Mouse (Mus musculus) CH12.LX (cell line): ENCODE results near the gene Pes1. TPM values are rescaled to one million over a fixed set of nuclear protein-coding genes. Genes with fewer than 3 reads are reported as not detected.

Experiments
- DNase-seq: peaks from one replicate; pipeline ENCODE4 v3.0.0-alpha.2; 2013; ENCODE audit errors: extremely low read depth
- H3K27ac ChIP-seq: 2 replicates; pipeline ENCODE4 v1.5.1; 2012; ENCODE audit warnings: low read depth, mild to moderate bottlenecking, control low read depth, moderate library complexity; ENCODE audit not compliant: insufficient read depth
- H3K27me3 ChIP-seq: replicated peaks from 2 replicates; pipeline ENCODE3; 2012; ENCODE audit warnings: inconsistent platforms
- H3K36me3 ChIP-seq, 2 experiments: replicated peaks in 1 of 2; 2 replicates each; pipeline versions ENCODE3 to v1.6.1; 2012; ENCODE audit warnings: inconsistent platforms in 1 of 2, low read length in 1 of 2, mild to moderate bottlenecking in 1 of 2, mixed read lengths in 1 of 2, moderate library complexity in 1 of 2; ENCODE audit not compliant: control insufficient read depth in 1 of 2, insufficient read depth in 1 of 2
- H3K4me1 ChIP-seq, 2 experiments: 2 replicates each; pipeline ENCODE4 v1.6.1; 2012; ENCODE audit warnings: inconsistent platforms in 1 of 2, moderate library complexity in 1 of 2; ENCODE audit not compliant: insufficient read depth in 2 of 2, control insufficient read depth in 1 of 2
- H3K4me2 ChIP-seq: 2 replicates; pipeline ENCODE4 v1.6.1; 2012; ENCODE audit warnings: low read depth, mild to moderate bottlenecking, control low read depth; ENCODE audit not compliant: poor library complexity, insufficient read depth, severe bottlenecking
- H3K4me3 ChIP-seq, 3 experiments: fragments of 150-350 bp in 1 of 3; sonication (generic) in 1 of 3; replicated peaks in 1 of 3; 2 replicates each; pipeline versions ENCODE3 to v1.5.1; 2011 to 2012; ENCODE audit warnings: low read depth in 2 of 3, low read length in 2 of 3, mild to moderate bottlenecking in 2 of 3, moderate library complexity in 2 of 3, control low read depth in 1 of 3, improper control_type of control experiment in 1 of 3, inconsistent platforms in 1 of 3, mixed read lengths in 1 of 3; ENCODE audit not compliant: poor library complexity in 1 of 3
- H3K79me2 ChIP-seq: replicated peaks from 2 replicates; pipeline ENCODE4 v1.6.1; 2012; ENCODE audit warnings: mild to moderate bottlenecking, moderate library complexity; ENCODE audit not compliant: control insufficient read depth, poor library complexity, insufficient read depth, severe bottlenecking; ENCODE audit errors: extremely low read depth
- H3K9ac ChIP-seq: 2 replicates; pipeline ENCODE4 v1.6.1; 2012; ENCODE audit warnings: low read depth, mild to moderate bottlenecking, control low read depth, moderate library complexity; ENCODE audit not compliant: insufficient read depth
- H3K9me3 ChIP-seq: replicated peaks from 2 replicates; pipeline ENCODE3; 2012; ENCODE audit warnings: low read length, inconsistent platforms, mixed read lengths
- CTCF ChIP-seq, 2 experiments: IDR thresholded peaks in 1 of 2; conservative IDR thresholded peaks in 1 of 2; 2 replicates each; pipeline ENCODE4 v1.5.1; 2011 to 2012; ENCODE audit warnings: low read depth in 2 of 2, low read length in 2 of 2, improper control_type of control experiment in 1 of 2, inconsistent platforms in 1 of 2, mild to moderate bottlenecking in 1 of 2, moderate library complexity in 1 of 2
- ETS1 ChIP-seq: conservative IDR thresholded peaks from 2 replicates; pipeline ENCODE4 v1.6.1; 2012; ENCODE audit warnings: low read depth, mild to moderate bottlenecking, inconsistent platforms, low read length, improper control_type of control experiment, moderate library complexity
- GABPA ChIP-seq: IDR thresholded peaks from 2 replicates; pipeline ENCODE4 v1.6.1; 2012; ENCODE audit warnings: low read depth, low read length, improper control_type of control experiment, inconsistent platforms; ENCODE audit not compliant: insufficient replicate concordance
- IRF4 ChIP-seq: IDR thresholded peaks from 2 replicates; pipeline ENCODE4 v1.6.1; 2014; ENCODE audit warnings: low read depth, mild to moderate bottlenecking, inconsistent platforms, low read length, improper control_type of control experiment
- JUND ChIP-seq: conservative IDR thresholded peaks from 2 replicates; pipeline ENCODE4 v1.6.1; 2011; ENCODE audit warnings: low read depth, low read length, improper control_type of control experiment
- MAX ChIP-seq: IDR thresholded peaks from 2 replicates; pipeline ENCODE4 v1.6.1; 2011; ENCODE audit warnings: low read length, improper control_type of control experiment
- MXI1 ChIP-seq: IDR thresholded peaks from 2 replicates; pipeline ENCODE4 v1.6.1; 2011; ENCODE audit warnings: mild to moderate bottlenecking, low read depth, low read length, improper control_type of control experiment
- MYC ChIP-seq: IDR thresholded peaks from 2 replicates; pipeline ENCODE4 v1.6.1; 2011; ENCODE audit warnings: low read depth, mild to moderate bottlenecking, improper control_type of control experiment, low read length
- NELFE ChIP-seq: IDR thresholded peaks from 2 replicates; pipeline ENCODE4 v1.6.1; 2011; ENCODE audit warnings: low read depth, low read length, improper control_type of control experiment
- PAX5 ChIP-seq: IDR thresholded peaks from 2 replicates; pipeline ENCODE4 v1.6.1; 2012; ENCODE audit warnings: low read length, inconsistent platforms, mixed read lengths
- POLR2A ChIP-seq: IDR thresholded peaks from 2 replicates; pipeline ENCODE4 v1.6.1; 2011; ENCODE audit warnings: low read depth, mild to moderate bottlenecking, improper control_type of control experiment, low read length
- RAD21 ChIP-seq: IDR thresholded peaks from 2 replicates; pipeline ENCODE4 v1.6.1; 2011; ENCODE audit warnings: low read depth, mild to moderate bottlenecking, low read length, improper control_type of control experiment, moderate library complexity
- SIN3A ChIP-seq: IDR thresholded peaks from 2 replicates; pipeline ENCODE4 v1.6.1; 2012; ENCODE audit warnings: low read length, improper control_type of control experiment, inconsistent platforms
- SMC3 ChIP-seq: IDR thresholded peaks from 2 replicates; pipeline ENCODE4 v1.6.1; 2011; ENCODE audit warnings: low read depth, low read length, improper control_type of control experiment
- TCF12 ChIP-seq: IDR thresholded peaks from 2 replicates; pipeline ENCODE4 v1.6.1; 2014; ENCODE audit warnings: low read depth, mild to moderate bottlenecking, inconsistent platforms, low read length, improper control_type of control experiment
- USF1 ChIP-seq: IDR thresholded peaks from 2 replicates; pipeline ENCODE4 v1.6.1; 2014; ENCODE audit warnings: low read depth, mild to moderate bottlenecking, inconsistent platforms, low read length, improper control_type of control experiment
- USF2 ChIP-seq: conservative IDR thresholded peaks from 2 replicates; pipeline ENCODE4 v1.6.1; 2011; ENCODE audit warnings: low read depth, low read length, improper control_type of control experiment
- ZC3H11A ChIP-seq: IDR thresholded peaks from 2 replicates; pipeline ENCODE4 v1.6.1; 2012; ENCODE audit warnings: low read depth, mild to moderate bottlenecking, inconsistent platforms, low read length, improper control_type of control experiment
- ZKSCAN1 ChIP-seq: IDR thresholded peaks from 2 replicates; pipeline ENCODE4 v1.6.1; 2012; ENCODE audit warnings: low read depth, inconsistent platforms, low read length, improper control_type of control experiment, borderline replicate concordance
- ZNF384 ChIP-seq: IDR thresholded peaks from 2 replicates; pipeline ENCODE4 v1.6.1; 2012; ENCODE audit warnings: low read depth, low read length, improper control_type of control experiment, inconsistent platforms
- dilution Hi-C: fragments of 300-500 bp; cut with MboI; formaldehyde crosslinking; loops from 2 replicates; pipeline ENCODE4 v1.14.3; 2020; ENCODE audit warnings: low sequenced_read_pairs; ENCODE audit not compliant: extremely low pct_unique_long_range_greater_than_20kb, extremely low pct_ligation_motif_present
- in situ Hi-C: fragments of 300-500 bp; cut with MboI; formaldehyde crosslinking; loops from 3 replicates; pipeline ENCODE4 v1.14.3; 2019; ENCODE audit warnings: low sequenced_read_pairs, low pct_ligation_motif_present, low pct_unique_long_range_greater_than_20kb, mixed read lengths
- polyA plus RNA-seq: library from polyadenylated mRNA; unstranded; fragments of >175 nt; gene quantifications from 2 replicates; pipeline ENCODE4 v1.2.1, GENCODE M21; 2012; ENCODE audit warnings: low read depth; ENCODE audit not compliant: insufficient read length
- total RNA-seq, 2 experiments: library from RNA; depleted of rRNA; stranded (reverse); fragments of 300-350 nt in 1 of 2; fragments of >200 nt in 1 of 2; gene quantifications; 2 replicates each; pipeline ENCODE4 v1.2.3; 2012 to 2014

Pes1 gene
- total and polyA plus RNA-seq, 3 experiments = 120 to 311 (median 226) TPM

DNA sequence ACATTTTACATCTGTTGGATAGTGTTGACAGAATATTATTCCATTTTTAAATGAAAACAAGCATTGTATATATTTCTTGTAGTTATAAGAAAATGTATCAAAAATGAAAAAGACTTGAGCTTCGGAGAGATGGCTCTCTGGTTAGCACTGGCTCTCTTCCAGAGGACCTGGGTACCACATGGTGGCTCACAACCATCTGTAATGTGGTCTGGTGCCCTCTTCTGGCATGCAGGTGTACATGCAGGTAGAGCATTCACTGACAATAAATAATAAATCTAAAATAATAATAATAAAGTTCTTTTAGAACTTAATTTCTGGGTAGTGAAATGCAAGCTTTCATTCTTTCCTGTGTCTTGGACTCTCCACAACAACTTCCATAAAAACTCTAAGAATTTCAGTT, 45.0 kb upstream of the Pes1 start:
- H3K4me1 ChIP-seq = peaks cover 7 to 12% of the 10 kb centered on the region in 2 experiments; a peak in 3 of 4 replicates
- H3K9me3 ChIP-seq = no peaks in the 10 kb centered on the region
- peak; percentile 40 for TF ChIP-seq SMC3
- peak; percentile 61; the same call in 1 of the 2 replicates for TF ChIP-seq MAX
- no peak for TF ChIP-seq POLR2A
- no peak for TF ChIP-seq IRF4
- peak; percentile 48 for TF ChIP-seq RAD21
- no peak for TF ChIP-seq GABPA
- peak; percentile 81 to 86 for TF ChIP-seq CTCF (conservative IDR thresholded peaks at IDR 0.05 in 1 of 2, IDR thresholded peaks at IDR 0.05 in 1 of 2; ENCODE audit: low read depth in 2 of 2, low read length in 2 of 2)
- peak; percentile 95 for TF ChIP-seq MYC
- no peak for TF ChIP-seq TCF12
- TF ChIP-seq, all 38 proteins: peak for 5
- Histone ChIP-seq H3K4me3 (no peak overlapping the region), H3K27ac (no peak overlapping the region), H3K4me2 (no peak overlapping the region), H3K9ac (no peak overlapping the region), H3K79me2 (no peaks in the 10 kb centered on the region), H3K27me3 (peaks cover 30% of the 10 kb centered on the region), H3K36me3 (no peaks in the 10 kb centered on the region)
- peak; percentile 48 for DNase-seq
- in situ Hi-C loops (loop anchor here (5.0 to 25.0 kb wide), 2 partner anchors 36 to 381 kb away; partner anchors contain the start of gene Smtn), dilution Hi-C loops (no loop called here)

DNA sequence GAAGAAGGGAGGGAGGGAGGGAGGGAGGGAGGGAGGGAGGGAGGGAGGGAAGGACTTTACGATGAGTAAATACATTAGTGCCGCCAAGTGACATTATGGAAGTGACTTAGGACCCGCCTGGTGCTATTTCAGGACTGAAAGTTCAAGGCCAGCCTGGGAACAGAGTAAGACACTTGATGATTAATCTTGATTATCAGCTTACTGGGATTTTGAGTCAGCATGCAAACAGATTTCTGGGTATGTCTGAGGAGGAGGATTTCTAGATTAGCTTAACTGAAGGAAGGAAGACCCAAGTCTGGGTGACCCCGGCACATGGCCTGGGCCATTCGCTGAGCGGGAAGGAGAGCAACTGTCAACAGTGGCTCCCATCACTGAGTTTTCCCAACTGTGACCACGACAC, 43.3 kb upstream of the Pes1 start:
- no peaks in the 10 kb centered on the region for H3K36me3 ChIP-seq
- H3K4me1 ChIP-seq = peaks cover 7 to 10% of the 10 kb centered on the region in 2 experiments; a peak in 3 of 4 replicates
- in situ Hi-C loops = loop anchor here (25.0 kb wide), 1 partner anchor 383 kb away; the partner anchor contains the start of gene Smtn

More for the DNA sequence above, 43.3 kb upstream of the Pes1 start:
- no peak for DNase-seq
- no peak overlapping the region for H3K4me2 ChIP-seq
- no peak overlapping the region for H3K27ac ChIP-seq
- H3K9me3 ChIP-seq = no peaks in the 10 kb centered on the region
- dilution Hi-C loops = no loop called here
- H3K9ac ChIP-seq = no peak overlapping the region
- H3K4me3 ChIP-seq = no peak overlapping the region
- H3K27me3 ChIP-seq = peaks cover 43% of the 10 kb centered on the region
- no peak for TF ChIP-seq JUND
- no peak for TF ChIP-seq PAX5
- no peak for TF ChIP-seq RAD21
- no peak for TF ChIP-seq NELFE
- TF ChIP-seq SMC3 = no peak
- TF ChIP-seq USF2 = no peak
- TF ChIP-seq MXI1 = no peak
- no peak for TF ChIP-seq SIN3A
- no peak for TF ChIP-seq ZC3H11A
- TF ChIP-seq USF1 = no peak
- TF ChIP-seq CTCF (conservative IDR thresholded peaks at IDR 0.05 in 1 of 2, IDR thresholded peaks at IDR 0.05 in 1 of 2; ENCODE audit: low read depth in 2 of 2, low read length in 2 of 2) = no peak
- no peak for TF ChIP-seq ZKSCAN1
- no peak for TF ChIP-seq ETS1
- TF ChIP-seq ZNF384 = no peak
- H3K79me2 ChIP-seq = no peaks in the 10 kb centered on the region
